Comparison of ENCODE assay signal across 1 mouse cellular context in the genomic region with DNA sequence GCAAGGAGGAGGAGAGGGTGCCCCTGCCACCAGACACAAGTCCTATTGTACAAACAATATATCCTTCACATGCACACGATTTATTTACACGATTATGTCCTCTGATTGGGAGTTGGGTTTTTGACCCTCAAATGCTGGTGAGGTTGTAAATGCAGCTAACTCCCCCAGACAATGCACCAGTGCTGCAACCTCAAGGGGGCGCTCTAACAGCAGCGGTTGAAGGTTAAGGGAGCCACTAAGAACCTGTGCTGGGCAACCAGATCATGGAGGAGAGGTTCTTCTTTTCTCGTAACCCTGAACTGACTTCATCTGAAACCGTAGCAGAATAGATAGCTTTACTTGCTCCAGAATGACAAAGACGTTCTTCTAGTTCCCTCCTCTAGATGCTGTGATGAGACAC.
TF ChIP-seq lines count a peak whose summit lies in the region.

No protein-coding gene starts in this region.

TF ChIP-seq in ES-E14, 5 proteins besides CTCF, POLR2A, EP300 and RAD21:
- TF ChIP-seq ZC3H11A (IDR thresholded peaks at IDR 0.05; ENCODE audit: borderline replicate concordance, low read depth, low read length) (no peak), CHD2 (IDR thresholded peaks at IDR 0.05; ENCODE audit: low read depth, low read length) (no peak), HCFC1 (IDR thresholded peaks at IDR 0.05; ENCODE audit: borderline replicate concordance, insufficient read depth, low read length) (no peak), MAFK (IDR thresholded peaks at IDR 0.05; ENCODE audit: insufficient read depth, low read depth, low read length) (no peak), ZNF384 (IDR thresholded peaks at IDR 0.05; ENCODE audit: low read depth, low read length) (no peak)
